Mouse (Mus musculus) hindbrain, postnatal 0 days (tissue): Measurements from ENCODE around the gene Htr1b. TPM values are rescaled to one million over a fixed set of nuclear protein-coding genes. Genes with fewer than 3 reads are reported as not detected.

Experiments used
- ATAC-seq: fragments of 200-750 bp; cut with Nextera tagmentation; 2 replicates; pipeline ENCODE4 v1.8.0; 2017; ENCODE audit warnings: mild to moderate bottlenecking, moderate TSS enrichment, moderate library complexity
- DNase-seq: peaks from one replicate; pipeline ENCODE4 v3.0.0-alpha.2; 2015; ENCODE audit warnings: low spot score
- H3K27ac ChIP-seq: fragments of 300-500 bp; sonication (generic); 2 replicates; pipeline ENCODE4 v1.5.1; 2014; ENCODE audit warnings: mild to moderate bottlenecking
- H3K27me3 ChIP-seq: fragments of 300-500 bp; sonication (generic); 2 replicates; pipeline ENCODE4 v1.6.1; 2014; ENCODE audit warnings: low read length, mixed read lengths; ENCODE audit not compliant: insufficient read depth
- H3K36me3 ChIP-seq: fragments of 300-500 bp; sonication (generic); 2 replicates; pipeline ENCODE4 v1.6.1; 2014; ENCODE audit warnings: low read length, mixed read lengths; ENCODE audit not compliant: insufficient read depth
- H3K4me1 ChIP-seq: fragments of 300-500 bp; sonication (generic); 2 replicates; pipeline ENCODE4 v1.6.1; 2014; ENCODE audit warnings: antibody characterized with exemption, low read length, mixed read lengths; ENCODE audit not compliant: insufficient read depth
- H3K4me2 ChIP-seq: fragments of 300-500 bp; sonication (generic); 2 replicates; pipeline ENCODE4 v1.6.1; 2014; ENCODE audit warnings: low read depth, mild to moderate bottlenecking, low read length, moderate library complexity, mixed read lengths
- H3K4me3 ChIP-seq: fragments of 300-500 bp; sonication (generic); 2 replicates; pipeline ENCODE4 v1.5.1; 2014; ENCODE audit warnings: low read length
- H3K9ac ChIP-seq: fragments of 300-500 bp; sonication (generic); replicated peaks from 2 replicates; pipeline ENCODE4 v1.6.1; 2014; ENCODE audit warnings: mild to moderate bottlenecking, low read length, moderate library complexity, mixed read lengths
- H3K9me3 ChIP-seq: fragments of 300-500 bp; sonication (generic); 2 replicates; pipeline ENCODE4 v1.6.1; 2016; ENCODE audit warnings: low read length, mixed read lengths
- CTCF ChIP-seq: IDR thresholded peaks from 2 replicates; pipeline ENCODE4 v1.5.1; 2016; ENCODE audit warnings: antibody characterized with exemption, control low read depth, low read depth
- WGBS: fragments of 180-500 bp; shearing (Covaris S2); extraction: QIAGEN DNeasy Blood & Tissue Kit; methylation state at CpG from one replicate; pipeline ENCODE4 v1.1.7; 2014; 5-methylcytosine and 5-hydroxymethylcytosine counted together
- polyA plus RNA-seq: library from polyadenylated mRNA; unstranded; fragments of >200 nt; fragmentation: Nextera tagmentation; extraction: Ambion mirVana; gene quantifications from 2 replicates; pipeline ENCODE4 v1.2.1, GENCODE M21; 2015
- total RNA-seq: library from RNA; depleted of rRNA; stranded (reverse); fragments of >200 nt; gene quantifications from 2 replicates; pipeline ENCODE4 v1.2.3, GENCODE M21; 2014; rRNA removed

The Htr1b gene
- total and polyA plus RNA-seq, 2 experiments from 2014 or later, result 5.0 to 25.6 TPM

GRCm38 (mm10) chr9:81632191-81632735 lies 1.4 kb downstream of the Htr1b start:
- H3K4me3 ChIP-seq, result peak overlapping the region; percentile 68
- H3K4me2 ChIP-seq, result peak overlapping the region; percentile 99
- no peaks in the 10 kb centered on the region for H3K36me3 ChIP-seq
- ATAC-seq (peak; percentile 17), DNase-seq (no peak)
- WGBS, result 1% methylated on average over 31 of the region's 31 CpGs
- H3K27me3 ChIP-seq, result 0 out of 2 replicates have a peak, but pooled peaks cover 4% of the 10 kb centered on the region
- TF ChIP-seq CTCF, result no peak
- no peaks in the 10 kb centered on the region for H3K9me3 ChIP-seq
- H3K9ac ChIP-seq, result peak overlapping the region; percentile 62
- 0 out of 2 replicates have a peak, but pooled peaks cover 5% of the 10 kb centered on the region for H3K4me1 ChIP-seq
- peak overlapping the region; percentile 76 for H3K27ac ChIP-seq

- H3K4me3 ChIP-seq, result peak overlapping the region; percentile 68
- 0 out of 2 replicates have a peak overlapping the region, but pooled peaks have one; percentile 76 for H3K27ac ChIP-seq
- H3K36me3 ChIP-seq, result no peaks in the 10 kb centered on the region
- peak overlapping the region; percentile 99 for H3K4me2 ChIP-seq
- peak overlapping the region; percentile 62 for H3K9ac ChIP-seq
- DNase-seq (peak; percentile 49), ATAC-seq (peak; percentile 25)
- no peaks in the 10 kb centered on the region for H3K9me3 ChIP-seq
- 0 out of 2 replicates have a peak, but pooled peaks cover 5% of the 10 kb centered on the region for H3K4me1 ChIP-seq
- 0 out of 2 replicates have a peak, but pooled peaks cover 4% of the 10 kb centered on the region for H3K27me3 ChIP-seq
- 2% methylated on average over 27 of the region's 27 CpGs for WGBS
- TF ChIP-seq CTCF, result peak; percentile 54
Observed at GRCm38 (mm10) chr9:81631581-81632091, 2.0 kb downstream of the Htr1b start.

- no peaks in the 10 kb centered on the region for H3K27me3 ChIP-seq
- no peak overlapping the region for H3K4me2 ChIP-seq
- H3K9me3 ChIP-seq, result no peaks in the 10 kb centered on the region
- WGBS, result 33% methylated on average over 9 of the region's 9 CpGs
- H3K9ac ChIP-seq, result no peak overlapping the region
- peak; percentile 94 for TF ChIP-seq CTCF
- H3K4me3 ChIP-seq, result no peak overlapping the region
- H3K4me1 ChIP-seq, result no peaks in the 10 kb centered on the region
- no peaks in the 10 kb centered on the region for H3K36me3 ChIP-seq
- H3K27ac ChIP-seq, result no peak overlapping the region
- ATAC-seq (peak; percentile 81), DNase-seq (peak; percentile 89)
Observed at GRCm38 (mm10) chr9:81626899-81627606, 6.6 kb downstream of the Htr1b start.

GRCm38 (mm10) chr9:81625898-81626297 lies 7.7 kb downstream of the Htr1b start:
- Histone ChIP-seq H3K27ac (no peak overlapping the region), H3K36me3 (no peaks in the 10 kb centered on the region), H3K9ac (no peak overlapping the region), H3K27me3 (no peaks in the 10 kb centered on the region), H3K4me3 (no peak overlapping the region), H3K4me2 (no peak overlapping the region), H3K9me3 (no peaks in the 10 kb centered on the region), H3K4me1 (no peaks in the 10 kb centered on the region)
- ATAC-seq (no peak), DNase-seq (no peak)
- TF ChIP-seq CTCF, result no peak

- TF ChIP-seq CTCF, result no peak
Observed at GRCm38 (mm10) chr9:81622873-81623272, 10.8 kb downstream of the Htr1b start.

GRCm38 (mm10) chr9:81611022-81611421 lies 22.6 kb downstream of the Htr1b start:
- Histone ChIP-seq H3K4me2 (no peak overlapping the region), H3K27ac (no peak overlapping the region), H3K9ac (no peak overlapping the region), H3K4me1 (no peaks in the 10 kb centered on the region), H3K4me3 (no peak overlapping the region), H3K27me3 (no peaks in the 10 kb centered on the region), H3K9me3 (no peaks in the 10 kb centered on the region; the same call in 1 of the 2 replicates), H3K36me3 (no peaks in the 10 kb centered on the region)
- 83% methylated on average over 4 of the region's 4 CpGs for WGBS
- DNase-seq (no peak), ATAC-seq (no peak)
- no peak for TF ChIP-seq CTCF

More at GRCm38 (mm10) chr9:81622873-81623272, 10.8 kb downstream of the Htr1b start:
- ATAC-seq (no peak), DNase-seq (no peak)
- no peaks in the 10 kb centered on the region for H3K27me3 ChIP-seq
- H3K4me3 ChIP-seq, result no peak overlapping the region
- H3K9ac ChIP-seq, result no peak overlapping the region
- 42% methylated on average over 5 of the region's 5 CpGs for WGBS
- no peaks in the 10 kb centered on the region for H3K36me3 ChIP-seq
- H3K4me1 ChIP-seq, result no peaks in the 10 kb centered on the region
- no peak overlapping the region for H3K4me2 ChIP-seq
- H3K9me3 ChIP-seq, result no peaks in the 10 kb centered on the region
- H3K27ac ChIP-seq, result no peak overlapping the region

Other genes with a start within 250 kb of the Htr1b start
- gene Mei4, start 229.8 kb upstream of the Htr1b start, total RNA-seq, result 0.72 and 0.99 TPM in 2 replicates
- gene Mei4, start 229.8 kb upstream of the Htr1b start, polyA plus RNA-seq, result 1.6 TPM in 2 replicates